Comparison of ENCODE assay signal across 25 mouse cellular contexts in genomic region chr1:133138401-133138800, GRCm38 (mm10).
"Had no signal": no experiment of that assay in that cellular context is flagged by ENCODE, and none has a peak within 500 bp of the region (broad histone marks: within the 10 kb centered on the region; RNA-seq: fewer than 3 reads in every experiment).

No protein-coding gene starts in this region.

- H3K9ac ChIP-seq: heart, embryonic 13.5 days; heart, embryonic 15.5 days; hindbrain, embryonic 13.5 days; hindbrain, embryonic 15.5 days; kidney, embryonic 15.5 days; limb, embryonic 13.5 days; limb, embryonic 15.5 days had no signal

- ATAC-seq: hindbrain, postnatal 0 days; intestine, embryonic 16.5 days had no signal

- H3K4me3 ChIP-seq: heart, adult 2 months; heart, embryonic 13.5 days; heart, embryonic 15.5 days; hindbrain, embryonic 13.5 days; hindbrain, embryonic 15.5 days; kidney, embryonic 15.5 days; limb, embryonic 13.5 days; limb, embryonic 15.5 days had no signal

- H3K9me3 ChIP-seq: heart, embryonic 13.5 days; heart, embryonic 15.5 days; hindbrain, embryonic 13.5 days; hindbrain, embryonic 15.5 days; kidney, embryonic 15.5 days; limb, embryonic 13.5 days; limb, embryonic 15.5 days had no signal

- H3K27me3 ChIP-seq: heart, embryonic 13.5 days; heart, embryonic 15.5 days; hindbrain, embryonic 13.5 days; hindbrain, embryonic 15.5 days; kidney, embryonic 15.5 days; limb, embryonic 13.5 days; limb, embryonic 15.5 days had no signal

- H3K27ac ChIP-seq: heart, adult 2 months; heart, embryonic 13.5 days; heart, embryonic 15.5 days; hindbrain, embryonic 13.5 days; hindbrain, embryonic 15.5 days; hindbrain, postnatal 0 days; kidney, postnatal 0 days; limb, embryonic 13.5 days; limb, embryonic 15.5 days had no signal

- H3K4me2 ChIP-seq: heart, embryonic 11.5 days; heart, embryonic 13.5 days; heart, embryonic 15.5 days; hindbrain, embryonic 13.5 days; hindbrain, embryonic 15.5 days; kidney, embryonic 15.5 days; limb, embryonic 13.5 days; limb, embryonic 15.5 days had no signal

- DNase-seq: gastrocnemius, postnatal 14 days; gastrocnemius, postnatal 36 days; heart, adult 11 months; heart, adult 2 months; heart, postnatal 14 days; heart, postnatal 36 days; kidney, adult 11 months; kidney, adult 2 months; kidney, adult 9 months; kidney, postnatal 14 days; kidney, postnatal 36 days; layer of hippocampus, adult 9-11 months; layer of hippocampus, postnatal 36 days; left cerebral cortex, postnatal 4 days had no signal
